Mouse (Mus musculus) embryonic facial prominence, embryonic 14.5 days (tissue): ENCODE measurements around the gene Tusc2. TPM values are rescaled to one million over a fixed set of nuclear protein-coding genes. Genes with fewer than 3 reads are reported as not detected.
"Not testable (repeated sequence)": the region's sequence is repeated elsewhere in the genome, so short reads cannot be mapped to it uniquely, and the experiment has no call there.

Experiments
- ATAC-seq: fragments of 200-750 bp; cut with Nextera tagmentation; 2 replicates; pipeline ENCODE4 v1.8.0; 2017; ENCODE audit warnings: low read depth, moderate number of reproducible peaks, moderate TSS enrichment
- DNase-seq: peaks from one replicate; pipeline ENCODE4 v3.0.0-alpha.2; 2015; ENCODE audit warnings: low spot score
- H3K27ac ChIP-seq: fragments of 300-500 bp; sonication (generic); replicated peaks from 2 replicates; pipeline ENCODE4 v1.5.1; 2014; ENCODE audit warnings: low read depth, mild to moderate bottlenecking, low read length, moderate library complexity
- H3K27me3 ChIP-seq: fragments of 300-500 bp; sonication (generic); replicated peaks from 2 replicates; pipeline ENCODE4 v1.6.1; 2014; ENCODE audit warnings: low read length; ENCODE audit not compliant: control insufficient read depth, insufficient read depth
- H3K36me3 ChIP-seq: fragments of 300-500 bp; sonication (generic); 2 replicates; pipeline ENCODE4 v1.6.1; 2014; ENCODE audit warnings: low read length, mixed read lengths; ENCODE audit not compliant: control insufficient read depth, insufficient read depth
- H3K4me1 ChIP-seq: fragments of 300-500 bp; sonication (generic); 2 replicates; pipeline ENCODE4 v1.6.1; 2014; ENCODE audit warnings: antibody characterized with exemption, low read length; ENCODE audit not compliant: control insufficient read depth, insufficient read depth
- H3K4me2 ChIP-seq: fragments of 300-500 bp; sonication (generic); 2 replicates; pipeline ENCODE4 v1.6.1; 2014; ENCODE audit warnings: low read depth, mild to moderate bottlenecking, low read length, moderate library complexity, mixed read lengths
- H3K4me3 ChIP-seq: fragments of 300-500 bp; sonication (generic); 2 replicates; pipeline ENCODE4 v1.5.1; 2014; ENCODE audit warnings: low read depth, mild to moderate bottlenecking, low read length
- H3K9ac ChIP-seq: fragments of 300-500 bp; sonication (generic); 2 replicates; pipeline ENCODE4 v1.6.1; 2014; ENCODE audit warnings: low read depth, mild to moderate bottlenecking, low read length, moderate library complexity, mixed read lengths
- H3K9me3 ChIP-seq: fragments of 300-500 bp; sonication (generic); 2 replicates; pipeline ENCODE4 v1.6.1; 2016; ENCODE audit warnings: low read length; ENCODE audit not compliant: control insufficient read depth
- WGBS: fragments of 180-500 bp; shearing (Covaris S2); extraction: QIAGEN DNeasy Blood & Tissue Kit; methylation state at CpG from one replicate; pipeline ENCODE4 v1.1.7; 2014; 5-methylcytosine and 5-hydroxymethylcytosine counted together
- polyA plus RNA-seq: library from polyadenylated mRNA; unstranded; fragments of >200 nt; fragmentation: Nextera tagmentation; extraction: Ambion mirVana; gene quantifications from 2 replicates; pipeline ENCODE4 v1.2.1, GENCODE M21; 2014

Gene Tusc2
- polyA plus RNA-seq, 1 experiment from 2014 or later = 43.1 TPM

DNA sequence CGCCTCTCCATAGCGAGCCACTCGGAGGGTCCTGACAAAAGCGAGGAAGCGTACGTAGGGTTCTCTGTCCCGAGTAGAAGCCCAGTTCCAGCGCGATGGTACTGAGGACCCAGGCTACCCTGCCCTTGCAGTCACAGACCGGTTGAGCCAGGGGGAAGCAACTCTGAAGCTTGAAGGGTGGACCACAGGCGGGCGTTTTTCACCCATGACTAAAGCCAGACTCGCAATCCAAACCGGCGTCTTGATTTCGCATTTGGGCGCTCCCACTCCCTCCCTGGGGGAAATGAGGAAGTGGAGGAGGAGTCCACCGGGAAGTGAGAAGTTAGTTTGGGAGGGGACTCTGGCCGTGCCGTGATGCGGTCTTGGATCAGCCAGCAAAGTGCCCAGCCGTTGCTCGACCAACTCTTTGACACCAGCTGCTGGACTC, 8.0 kb upstream of the Tusc2 start:
- peak overlapping the region; percentile 83 for H3K4me3 ChIP-seq
- under 1% methylated on average over 23 of the region's 23 CpGs for WGBS
- DNase-seq = peak; percentile 81
- peaks cover 36% of the 10 kb centered on the region for H3K36me3 ChIP-seq
- peak overlapping the region; percentile 90 for H3K4me2 ChIP-seq
- no peaks in the 10 kb centered on the region for H3K27me3 ChIP-seq
- H3K9ac ChIP-seq = peak overlapping the region; percentile 92
- H3K4me1 ChIP-seq = peaks cover 43% of the 10 kb centered on the region
- no peaks in the 10 kb centered on the region for H3K9me3 ChIP-seq
- H3K27ac ChIP-seq = peak overlapping the region; percentile 98
- no peak; the same call in 1 of the 2 replicates for ATAC-seq

GRCm38 (mm10) chr9:107555701-107556100, 7.4 kb upstream of the Tusc2 start:
- Histone ChIP-seq H3K9me3 (no peaks in the 10 kb centered on the region), H3K9ac (peak overlapping the region; percentile 92), H3K4me1 (peaks cover 43% of the 10 kb centered on the region), H3K27ac (peak overlapping the region; percentile 98), H3K4me2 (peak overlapping the region; percentile 90), H3K4me3 (peak overlapping the region; percentile 83), H3K36me3 (peaks cover 42% of the 10 kb centered on the region), H3K27me3 (no peaks in the 10 kb centered on the region)
- WGBS = 42% methylated on average over 2 of the region's 2 CpGs
- ATAC-seq (no peak), DNase-seq (no peak)

DNA sequence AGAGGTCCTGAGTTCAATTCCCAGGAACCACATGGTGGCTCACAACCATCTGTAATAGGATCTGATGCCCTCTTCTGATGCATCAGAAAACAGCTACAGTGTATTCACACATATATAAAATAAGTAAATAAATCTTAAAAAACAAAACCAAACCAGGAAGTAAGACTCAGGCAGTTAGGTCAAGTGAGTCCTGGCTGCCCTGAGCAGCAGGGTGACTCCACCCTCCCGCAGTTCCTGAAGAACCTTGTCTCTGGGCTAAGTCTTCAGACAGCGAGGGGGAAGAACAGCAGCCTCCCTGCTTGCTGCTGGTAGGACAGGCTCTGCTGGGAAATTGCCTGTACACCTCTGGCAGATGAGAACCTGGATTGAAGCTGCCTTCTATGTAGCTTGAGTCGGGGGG, 6.7 kb upstream of the Tusc2 start:
- peak overlapping the region; percentile 92; the same call in 1 of the 2 replicates for H3K9ac ChIP-seq

GRCm38 (mm10) chr9:107565556-107565955, 2.5 kb downstream of the Tusc2 start:
- Histone ChIP-seq H3K4me3 (0 out of 2 replicates have a peak overlapping the region, but pooled peaks have one; percentile 1), H3K36me3 (peaks cover 42% of the 10 kb centered on the region), H3K4me1 (peaks cover 25% of the 10 kb centered on the region), H3K4me2 (peak overlapping the region; percentile 10; the same call in 1 of the 2 replicates)
- H3K27me3 ChIP-seq, DNase-seq, H3K9me3 ChIP-seq, H3K9ac ChIP-seq, H3K27ac ChIP-seq, ATAC-seq: not testable (repeated sequence)
- WGBS = 46% methylated on average over 5 of the region's 5 CpGs

More for the DNA sequence above, 6.7 kb upstream of the Tusc2 start:
- peak overlapping the region; percentile 90 for H3K4me2 ChIP-seq
- ATAC-seq (no peak), DNase-seq (no peak)
- H3K9me3 ChIP-seq = no peaks in the 10 kb centered on the region
- H3K4me1 ChIP-seq = peaks cover 37% of the 10 kb centered on the region
- H3K27ac ChIP-seq = no peak overlapping the region
- H3K27me3 ChIP-seq = no peaks in the 10 kb centered on the region
- peak overlapping the region; percentile 83 for H3K4me3 ChIP-seq
- 69% methylated on average over 3 of the region's 3 CpGs for WGBS
- H3K36me3 ChIP-seq = peaks cover 49% of the 10 kb centered on the region

GRCm38 (mm10) chr9:107566041-107566709, 3.1 kb downstream of the Tusc2 start:
- no peak overlapping the region; the same call in 1 of the 2 replicates for H3K27ac ChIP-seq
- WGBS = 59% methylated on average over 15 of the region's 15 CpGs
- peaks cover 32% of the 10 kb centered on the region for H3K4me1 ChIP-seq

GRCm38 (mm10) chr9:107566855-107567254, 3.8 kb downstream of the Tusc2 start:
- 51% methylated on average over 3 of the region's 3 CpGs for WGBS
- Histone ChIP-seq H3K4me2 (0 out of 2 replicates have a peak overlapping the region, but pooled peaks have one; percentile 63), H3K9ac (no peak overlapping the region), H3K4me3 (no peak overlapping the region), H3K4me1 (peaks cover 32% of the 10 kb centered on the region), H3K27ac (peak overlapping the region; percentile 88), H3K27me3 (no peaks in the 10 kb centered on the region), H3K9me3 (no peaks in the 10 kb centered on the region), H3K36me3 (peaks cover 41% of the 10 kb centered on the region)
- ATAC-seq (no peak), DNase-seq (no peak)

More at GRCm38 (mm10) chr9:107566041-107566709, 3.1 kb downstream of the Tusc2 start:
- Histone ChIP-seq H3K36me3 (peaks cover 42% of the 10 kb centered on the region), H3K27me3 (no peaks in the 10 kb centered on the region), H3K4me3 (0 out of 2 replicates have a peak overlapping the region, but pooled peaks have one; percentile 1), H3K9ac (no peak overlapping the region), H3K4me2 (peak overlapping the region; percentile 10; the same call in 1 of the 2 replicates), H3K9me3 (no peaks in the 10 kb centered on the region)
- ATAC-seq (no peak), DNase-seq (peak; percentile 73)

DNA sequence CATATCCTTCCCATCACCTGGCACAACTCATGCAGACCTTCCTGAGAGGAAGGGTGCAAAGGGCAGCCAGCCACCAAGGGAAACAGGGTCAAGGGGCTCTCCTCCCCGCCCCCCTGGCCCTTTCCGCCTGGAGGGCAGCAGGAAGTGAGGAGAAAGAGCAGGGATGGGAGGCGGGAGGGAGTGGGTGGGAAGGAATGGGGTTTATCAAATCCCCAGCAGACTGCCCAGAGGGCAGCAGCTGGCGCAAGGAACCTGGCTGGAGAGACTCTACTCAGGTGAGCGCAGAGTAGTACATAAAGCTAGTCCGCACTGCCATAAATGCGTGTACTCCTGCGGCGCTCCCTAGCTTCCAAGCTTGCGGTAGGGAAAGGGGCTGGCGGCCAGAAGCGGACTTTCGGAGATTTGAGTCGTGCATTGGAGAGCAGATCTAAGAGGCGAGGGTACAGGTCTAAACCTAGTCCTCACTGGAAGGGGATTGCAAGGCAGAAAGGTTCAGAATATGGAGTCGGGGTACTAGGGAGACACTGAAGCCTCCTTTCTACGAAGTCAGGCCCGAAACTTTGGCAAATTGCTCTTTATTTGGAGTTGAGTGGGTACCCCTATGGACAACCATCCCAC, 4.8 kb downstream of the Tusc2 start, which contains the start of gene Hyal2:
Hyal2 (plus strand) TSS at position 244 of the 618 bp plus-strand sequence.
- H3K27me3 ChIP-seq = no peaks in the 10 kb centered on the region
- WGBS = 9% methylated on average over 18 of the region's 18 CpGs
- peak within 1 kb of the TSS; percentile 63 for H3K4me2 ChIP-seq
- no peak for ATAC-seq
- H3K9ac ChIP-seq = peak within 1 kb of the TSS; percentile 66
- peaks cover 32% of the 10 kb centered on the region for H3K4me1 ChIP-seq
- H3K4me3 ChIP-seq = peak within 1 kb of the TSS; percentile 52
- DNase-seq = no peak
- H3K9me3 ChIP-seq = no peaks in the 10 kb centered on the region
- H3K36me3 ChIP-seq = peaks cover 45% of the 10 kb centered on the region
- peak within 1 kb of the TSS; percentile 88 for H3K27ac ChIP-seq

DNA sequence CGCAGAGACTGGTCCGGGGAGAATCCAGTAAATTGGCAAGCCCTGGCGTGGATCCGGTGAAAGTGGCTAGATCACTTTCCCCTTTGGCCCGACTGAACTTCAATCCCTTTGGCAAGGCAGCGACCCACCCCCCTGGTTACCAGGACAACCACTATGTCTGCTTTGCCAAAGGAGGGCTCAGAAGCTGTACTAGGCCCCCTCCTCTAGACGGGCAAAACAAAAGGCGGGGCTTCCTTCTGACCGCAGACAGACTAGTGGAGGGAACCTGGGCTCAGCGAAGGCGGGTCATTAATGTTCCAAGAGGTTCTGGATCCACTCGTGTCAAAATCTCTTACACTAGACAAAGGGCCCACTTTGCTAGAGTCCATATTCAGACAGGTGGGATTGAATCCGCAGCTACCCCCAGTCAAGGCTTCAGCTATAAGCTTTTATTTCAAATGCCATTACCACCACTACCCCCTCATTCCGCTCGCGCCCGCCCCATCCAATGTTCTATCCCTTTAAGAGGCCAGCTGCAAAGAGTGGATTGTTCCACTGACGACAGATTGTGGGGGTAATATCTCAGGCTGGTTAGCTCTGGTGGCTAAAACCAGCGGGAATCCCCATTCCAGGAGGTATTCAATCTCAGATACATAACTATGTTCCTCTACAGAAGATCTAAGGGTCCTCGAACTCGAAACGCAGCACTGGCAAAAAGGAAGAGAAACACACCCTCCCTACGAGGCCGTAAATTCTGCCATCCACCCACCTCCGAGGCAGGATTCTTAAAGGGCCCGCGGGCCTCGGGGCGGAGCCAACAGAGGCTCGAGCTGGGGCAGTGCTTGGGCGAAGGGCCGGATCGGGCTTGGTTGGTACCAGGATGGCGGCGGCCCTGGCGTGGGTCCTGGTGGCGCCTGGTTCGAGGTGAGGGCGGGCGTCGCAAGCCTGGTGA, 5.5 kb downstream of the Tusc2 start:
- H3K27me3 ChIP-seq = no peaks in the 10 kb centered on the region
- peaks cover 31% of the 10 kb centered on the region for H3K4me1 ChIP-seq
- H3K9ac ChIP-seq = peak overlapping the region; percentile 66
- H3K27ac ChIP-seq = peak overlapping the region; percentile 88
- peak overlapping the region; percentile 63 for H3K4me2 ChIP-seq
- H3K9me3 ChIP-seq = no peaks in the 10 kb centered on the region
- peaks cover 53% of the 10 kb centered on the region for H3K36me3 ChIP-seq
- H3K4me3 ChIP-seq = peak overlapping the region; percentile 52
- DNase-seq = peak; percentile 95
- WGBS = under 1% methylated on average over 41 of the region's 41 CpGs
- ATAC-seq = peak; percentile 87
